Mouse (Mus musculus): ENCODE results near the gene Ccs. TPM values are rescaled to one million over a fixed set of nuclear protein-coding genes. Genes with fewer than 3 reads are reported as not detected.
A peak's percentile ranks its signal among the peaks of the same experiment; 100 is the strongest.
"Not testable (repeated sequence)": the region's sequence is repeated elsewhere in the genome, so short reads cannot be mapped to it uniquely, and the experiment has no call there.

The Ccs gene
- polyA plus RNA-seq, 1 experiment from 2014 or later, result 37.9 TPM

GRCm38 (mm10) chr19:4829156-4829555 lies 10.0 kb downstream of the Ccs start:
- H3K4me1 ChIP-seq, result 0 out of 2 replicates have a peak, but pooled peaks cover 5% of the 10 kb centered on the region
- ATAC-seq (ENCODE audit: low FRiP score), result no peak
- H3K36me3 ChIP-seq (replicated peaks), result peaks cover 30% of the 10 kb centered on the region
- H3K9ac ChIP-seq, result no peak overlapping the region
- H3K4me2 ChIP-seq, result no peak overlapping the region
- H3K27ac ChIP-seq, result no peak overlapping the region
- no peaks in the 10 kb centered on the region for H3K9me3 ChIP-seq
- H3K4me3 ChIP-seq (replicated peaks), result no peak overlapping the region
- WGBS, result 63% methylated on average over 7 of the region's 7 CpGs
- H3K27me3 ChIP-seq, result no peaks in the 10 kb centered on the region

- 59% methylated on average over 16 of the region's 16 CpGs for WGBS
- Histone ChIP-seq H3K9me3 (no peaks in the 10 kb centered on the region), H3K4me3 (replicated peaks) (no peak overlapping the region), H3K9ac (no peak overlapping the region), H3K4me2 (no peak overlapping the region), H3K27me3 (no peaks in the 10 kb centered on the region), H3K4me1 (0 out of 2 replicates have a peak, but pooled peaks cover 5% of the 10 kb centered on the region), H3K36me3 (replicated peaks) (peaks cover 30% of the 10 kb centered on the region), H3K27ac (no peak overlapping the region)
- ATAC-seq (ENCODE audit: low FRiP score), result no peak
Measured at GRCm38 (mm10) chr19:4828444-4829114, 10.6 kb downstream of the Ccs start.

GRCm38 (mm10) chr19:4820678-4821303 lies 18.3 kb downstream of the Ccs start:
- ATAC-seq (ENCODE audit: low FRiP score), result no peak

GRCm38 (mm10) chr19:4817182-4817835 lies 21.8 kb downstream of the Ccs start:
- 0 out of 2 replicates have a peak, but pooled peaks cover under 1% of the 10 kb centered on the region for H3K4me1 ChIP-seq
- 86% methylated on average over 1 of the region's 1 CpGs for WGBS
- no peak overlapping the region for H3K4me3 ChIP-seq (replicated peaks)
- no peaks in the 10 kb centered on the region for H3K27me3 ChIP-seq
- no peak overlapping the region for H3K27ac ChIP-seq
- H3K9ac ChIP-seq, result no peak overlapping the region
- no peak for ATAC-seq (ENCODE audit: low FRiP score)
- H3K9me3 ChIP-seq, result peaks cover 2% of the 10 kb centered on the region; the same call in 1 of the 2 replicates
- no peak overlapping the region for H3K4me2 ChIP-seq
- H3K36me3 ChIP-seq (replicated peaks), result no peaks in the 10 kb centered on the region

More at GRCm38 (mm10) chr19:4820678-4821303, 18.3 kb downstream of the Ccs start:
- Histone ChIP-seq H3K9me3 (no peaks in the 10 kb centered on the region; the same call in 1 of the 2 replicates), H3K4me1 (no peaks in the 10 kb centered on the region), H3K4me3 (replicated peaks) (no peak overlapping the region), H3K27ac (no peak overlapping the region), H3K36me3 (replicated peaks) (peaks cover 16% of the 10 kb centered on the region), H3K27me3 (no peaks in the 10 kb centered on the region), H3K9ac (no peak overlapping the region), H3K4me2 (no peak overlapping the region)
- 87% methylated on average over 5 of the region's 5 CpGs for WGBS

- 86% methylated on average over 6 of the region's 6 CpGs for WGBS
- H3K4me3 ChIP-seq (replicated peaks), result no peak overlapping the region
- peaks cover 24% of the 10 kb centered on the region for H3K4me1 ChIP-seq
- no peak overlapping the region for H3K27ac ChIP-seq
- H3K9me3 ChIP-seq, result peaks cover 2% of the 10 kb centered on the region; the same call in 1 of the 2 replicates
- H3K9ac ChIP-seq, result no peak overlapping the region
- no peaks in the 10 kb centered on the region for H3K36me3 ChIP-seq (replicated peaks)
- ATAC-seq (ENCODE audit: low FRiP score), result no peak
- no peaks in the 10 kb centered on the region for H3K27me3 ChIP-seq
- H3K4me2 ChIP-seq, result no peak overlapping the region
Measured at GRCm38 (mm10) chr19:4813015-4813414, 26.1 kb downstream of the Ccs start.

- not testable (repeated sequence) for H3K36me3 ChIP-seq (replicated peaks); H3K27me3 ChIP-seq; H3K9me3 ChIP-seq; ATAC-seq (ENCODE audit: low FRiP score)
- Histone ChIP-seq H3K4me3 (replicated peaks) (peak overlapping the region; percentile 82), H3K4me1 (peaks cover 26% of the 10 kb centered on the region), H3K9ac (peak overlapping the region; percentile 70), H3K4me2 (peak overlapping the region; percentile 90), H3K27ac (peak overlapping the region; percentile 95; the same call in 1 of the 2 replicates)
- 78% methylated on average over 8 of the region's 8 CpGs for WGBS
Measured at GRCm38 (mm10) chr19:4812334-4812949, 26.7 kb downstream of the Ccs start.

- H3K27ac ChIP-seq, result peak overlapping the region; percentile 95
- H3K4me2 ChIP-seq, result peak overlapping the region; percentile 90
- H3K4me3 ChIP-seq (replicated peaks), result peak overlapping the region; percentile 82
- H3K9me3 ChIP-seq, result peaks cover 2% of the 10 kb centered on the region; the same call in 1 of the 2 replicates
- no peaks in the 10 kb centered on the region for H3K27me3 ChIP-seq
- ATAC-seq (ENCODE audit: low FRiP score), result peak; percentile 37
- H3K9ac ChIP-seq, result peak overlapping the region; percentile 70
- H3K36me3 ChIP-seq (replicated peaks), result no peaks in the 10 kb centered on the region
- WGBS, result 6% methylated on average over 12 of the region's 12 CpGs
- H3K4me1 ChIP-seq, result peaks cover 26% of the 10 kb centered on the region
Measured at GRCm38 (mm10) chr19:4811909-4812242, 27.3 kb downstream of the Ccs start.

- peaks cover 26% of the 10 kb centered on the region for H3K4me1 ChIP-seq
- H3K4me3 ChIP-seq (replicated peaks), result peak within 1 kb of the TSS; percentile 82
- ATAC-seq (ENCODE audit: low FRiP score), result peak; percentile 98
- peak within 1 kb of the TSS; percentile 95 for H3K27ac ChIP-seq
- H3K4me2 ChIP-seq, result peak within 1 kb of the TSS; percentile 90
- peak within 1 kb of the TSS; percentile 70 for H3K9ac ChIP-seq
- H3K27me3 ChIP-seq, result no peaks in the 10 kb centered on the region
- peaks cover 2% of the 10 kb centered on the region for H3K36me3 ChIP-seq (replicated peaks)
- under 1% methylated on average over 83 of the region's 83 CpGs for WGBS
- H3K9me3 ChIP-seq, result peaks cover 2% of the 10 kb centered on the region; the same call in 1 of the 2 replicates
Measured at GRCm38 (mm10) chr19:4811063-4811908, 27.8 kb downstream of the Ccs start, which contains the start of the genes Gm21992 and Rbm14. Gm21992 (minus strand) TSS chr19:4811612. Rbm14 (minus strand) TSS chr19:4811634.

- ATAC-seq (ENCODE audit: low FRiP score), result no peak
- Histone ChIP-seq H3K4me2 (peak overlapping the region; percentile 90), H3K27ac (peak overlapping the region; percentile 95), H3K36me3 (replicated peaks) (peaks cover 5% of the 10 kb centered on the region), H3K9ac (peak overlapping the region; percentile 70), H3K9me3 (peaks cover 2% of the 10 kb centered on the region; the same call in 1 of the 2 replicates), H3K27me3 (no peaks in the 10 kb centered on the region), H3K4me1 (peaks cover 26% of the 10 kb centered on the region), H3K4me3 (replicated peaks) (peak overlapping the region; percentile 82)
- WGBS, result under 1% methylated on average over 17 of the region's 17 CpGs
Measured at GRCm38 (mm10) chr19:4810746-4811062, 28.4 kb downstream of the Ccs start.

- no peak for ATAC-seq (ENCODE audit: low FRiP score)
- Histone ChIP-seq H3K27ac (peak overlapping the region; percentile 95; the same call in 1 of the 2 replicates), H3K4me2 (peak overlapping the region; percentile 90), H3K9me3 (peaks cover under 1% of the 10 kb centered on the region; the same call in 1 of the 2 replicates), H3K36me3 (replicated peaks) (peaks cover 5% of the 10 kb centered on the region), H3K9ac (peak overlapping the region; percentile 70), H3K27me3 (no peaks in the 10 kb centered on the region), H3K4me1 (peaks cover 26% of the 10 kb centered on the region), H3K4me3 (replicated peaks) (peak overlapping the region; percentile 82)
- under 1% methylated on average over 14 of the region's 14 CpGs for WGBS
Measured at GRCm38 (mm10) chr19:4810309-4810708, 28.8 kb downstream of the Ccs start.

- Histone ChIP-seq H3K27me3 (no peaks in the 10 kb centered on the region), H3K9me3 (no peaks in the 10 kb centered on the region), H3K4me3 (replicated peaks) (no peak overlapping the region), H3K36me3 (replicated peaks) (peaks cover 62% of the 10 kb centered on the region), H3K9ac (no peak overlapping the region), H3K4me1 (peaks cover 8% of the 10 kb centered on the region), H3K4me2 (no peak overlapping the region), H3K27ac (no peak overlapping the region)
- ATAC-seq (ENCODE audit: low FRiP score), result no peak
- WGBS, result 87% methylated on average over 10 of the region's 10 CpGs
Measured at GRCm38 (mm10) chr19:4803283-4803682, 35.8 kb downstream of the Ccs start.

All from forebrain, embryonic 12.5 days (tissue).